Mouse (Mus musculus) limb, embryonic 14.5 days (tissue): ENCODE data around the gene Dyrk1a. TPM values are rescaled to one million over a fixed set of nuclear protein-coding genes. Genes with fewer than 3 reads are reported as not detected.

Source experiments
- ATAC-seq: fragments of 200-750 bp; cut with Nextera tagmentation; 2 replicates; pipeline ENCODE4 v1.8.0; 2017; ENCODE audit warnings: low read depth, moderate number of reproducible peaks, moderate TSS enrichment; ENCODE audit not compliant: low FRiP score
- DNase-seq: peaks from one replicate; pipeline ENCODE4 v3.0.0-alpha.2; 2015; ENCODE audit warnings: low spot score
- H3K27ac ChIP-seq: fragments of 300-500 bp; sonication (generic); replicated peaks from 2 replicates; pipeline ENCODE4 v1.5.1; 2014; ENCODE audit warnings: low read depth, mild to moderate bottlenecking, low read length, moderate library complexity, mixed read lengths
- H3K27me3 ChIP-seq: fragments of 300-500 bp; sonication (generic); 2 replicates; pipeline ENCODE4 v1.6.1; 2014; ENCODE audit warnings: low read length, mixed read lengths; ENCODE audit not compliant: control insufficient read depth, insufficient read depth
- H3K36me3 ChIP-seq: fragments of 300-500 bp; sonication (generic); 2 replicates; pipeline ENCODE4 v1.6.1; 2014; ENCODE audit warnings: mild to moderate bottlenecking, low read length, moderate library complexity, mixed read lengths; ENCODE audit not compliant: control insufficient read depth, insufficient read depth
- H3K4me1 ChIP-seq: fragments of 300-500 bp; sonication (generic); 2 replicates; pipeline ENCODE4 v1.6.1; 2014; ENCODE audit warnings: antibody characterized with exemption, low read length, mixed read lengths; ENCODE audit not compliant: control insufficient read depth, insufficient read depth
- H3K4me2 ChIP-seq: fragments of 300-500 bp; sonication (generic); replicated peaks from 2 replicates; pipeline ENCODE4 v1.6.1; 2014; ENCODE audit warnings: low read depth, mild to moderate bottlenecking, low read length, moderate library complexity; ENCODE audit not compliant: severe bottlenecking
- H3K4me3 ChIP-seq: fragments of 300-500 bp; sonication (generic); replicated peaks from 2 replicates; pipeline ENCODE4 v1.5.1; 2014; ENCODE audit warnings: low read length
- H3K9ac ChIP-seq: fragments of 300-500 bp; sonication (generic); 2 replicates; pipeline ENCODE4 v1.6.1; 2014; ENCODE audit warnings: mild to moderate bottlenecking, low read depth, low read length, moderate library complexity; ENCODE audit not compliant: severe bottlenecking
- H3K9me3 ChIP-seq: fragments of 300-500 bp; sonication (generic); 2 replicates; pipeline ENCODE4 v1.6.1; 2016; ENCODE audit warnings: low read length; ENCODE audit not compliant: control insufficient read depth
- POLR2A ChIP-seq: fragments of 200-500 bp; IDR thresholded peaks from 2 replicates; pipeline ENCODE4 v1.8.0; 2012; ENCODE audit warnings: inconsistent platforms, mild to moderate bottlenecking, moderate library complexity, borderline replicate concordance; ENCODE audit not compliant: insufficient read depth, insufficient read length; ENCODE audit errors: extremely low read depth
- WGBS: fragments of 180-500 bp; shearing (Covaris S2); extraction: QIAGEN DNeasy Blood & Tissue Kit; methylation state at CpG from one replicate; pipeline ENCODE4 v1.1.7; 2014; 5-methylcytosine and 5-hydroxymethylcytosine counted together
- polyA plus RNA-seq, 2 experiments: library from polyadenylated mRNA; depleted of rRNA in 1 of 2; stranded (reverse) in 1 of 2; unstranded in 1 of 2; fragments of >200 nt; fragmentation: Nextera tagmentation in 1 of 2; extraction: Ambion mirVana in 1 of 2; gene quantifications; 2 replicates each; pipeline versions ENCODE4 v1.2.1 to v1.2.3; 2012 to 2014

Gene Dyrk1a
- polyA plus RNA-seq, 2 experiments, result 12.3 to 35.0 TPM

- no peak for ATAC-seq
- H3K4me1 ChIP-seq, result peaks cover 4% of the 10 kb centered on the region; the same call in 1 of the 2 replicates
- H3K9me3 ChIP-seq, result no peaks in the 10 kb centered on the region
- H3K27me3 ChIP-seq, result no peaks in the 10 kb centered on the region
- no peak overlapping the region for H3K9ac ChIP-seq
- no peaks in the 10 kb centered on the region for H3K36me3 ChIP-seq
- H3K27ac ChIP-seq, result no peak overlapping the region
- WGBS, result 89% methylated on average over 6 of the region's 6 CpGs
- DNase-seq, result no peak
- no peak overlapping the region for H3K4me3 ChIP-seq
- no peak for TF ChIP-seq POLR2A
- H3K4me2 ChIP-seq, result no peak overlapping the region
Measured at GRCm38 (mm10) chr16:94729236-94729635, 159.4 kb downstream of the Dyrk1a start.

- Histone ChIP-seq H3K36me3 (no peaks in the 10 kb centered on the region), H3K27me3 (no peaks in the 10 kb centered on the region), H3K4me3 (no peak overlapping the region), H3K9me3 (no peaks in the 10 kb centered on the region), H3K9ac (no peak overlapping the region), H3K27ac (no peak overlapping the region), H3K4me2 (no peak overlapping the region), H3K4me1 (0 out of 2 replicates have a peak, but pooled peaks cover 4% of the 10 kb centered on the region)
- ATAC-seq, result no peak
- DNase-seq, result no peak
- 71% methylated on average over 12 of the region's 12 CpGs for WGBS
- no peak for TF ChIP-seq POLR2A
Measured at GRCm38 (mm10) chr16:94731027-94731426, 161.2 kb downstream of the Dyrk1a start.

- Histone ChIP-seq H3K9ac (no peak overlapping the region), H3K27me3 (no peaks in the 10 kb centered on the region), H3K36me3 (no peaks in the 10 kb centered on the region), H3K4me1 (0 out of 2 replicates have a peak, but pooled peaks cover 4% of the 10 kb centered on the region), H3K4me3 (no peak overlapping the region), H3K9me3 (no peaks in the 10 kb centered on the region), H3K27ac (no peak overlapping the region), H3K4me2 (no peak overlapping the region)
- DNase-seq (no peak), ATAC-seq (no peak)
- WGBS, result 64% methylated on average over 3 of the region's 3 CpGs
- TF ChIP-seq POLR2A, result no peak
Measured at GRCm38 (mm10) chr16:94735472-94735871, 165.7 kb downstream of the Dyrk1a start.

GRCm38 (mm10) chr16:94736462-94737358 is 166.9 kb downstream of the Dyrk1a start:
- WGBS, result 67% methylated on average over 8 of the region's 8 CpGs
- Histone ChIP-seq H3K4me1 (0 out of 2 replicates have a peak, but pooled peaks cover 4% of the 10 kb centered on the region), H3K27me3 (no peaks in the 10 kb centered on the region), H3K9me3 (no peaks in the 10 kb centered on the region), H3K9ac (no peak overlapping the region), H3K4me2 (no peak overlapping the region), H3K4me3 (no peak overlapping the region), H3K27ac (no peak overlapping the region), H3K36me3 (no peaks in the 10 kb centered on the region)
- no peak for TF ChIP-seq POLR2A
- DNase-seq (no peak), ATAC-seq (no peak)

- H3K36me3 ChIP-seq, result no peaks in the 10 kb centered on the region
- WGBS, result 86% methylated on average over 1 of the region's 1 CpGs
- no peak overlapping the region for H3K4me2 ChIP-seq
- no peak for TF ChIP-seq POLR2A
- H3K27me3 ChIP-seq, result no peaks in the 10 kb centered on the region
- DNase-seq (no peak), ATAC-seq (no peak)
- H3K9me3 ChIP-seq, result no peaks in the 10 kb centered on the region
- H3K27ac ChIP-seq, result no peak overlapping the region
- H3K9ac ChIP-seq, result no peak overlapping the region
- no peak overlapping the region for H3K4me3 ChIP-seq
- 0 out of 2 replicates have a peak, but pooled peaks cover 4% of the 10 kb centered on the region for H3K4me1 ChIP-seq
Measured at GRCm38 (mm10) chr16:94737359-94737687, 167.5 kb downstream of the Dyrk1a start.
